Mouse (Mus musculus) kidney, embryonic 14.5 days (tissue): ENCODE results near the gene Pitpna. TPM values are rescaled to one million over a fixed set of nuclear protein-coding genes. Genes with fewer than 3 reads are reported as not detected.

ENCODE experiments used
- ATAC-seq: fragments of 200-750 bp; cut with Nextera tagmentation; 2 replicates; pipeline ENCODE4 v1.8.0; 2017; ENCODE audit warnings: moderate number of reproducible peaks, mild to moderate bottlenecking, moderate TSS enrichment, moderate library complexity; ENCODE audit not compliant: low FRiP score, low TSS enrichment
- H3K27ac ChIP-seq: fragments of 300-500 bp; sonication (generic); 2 replicates; pipeline ENCODE4 v1.5.1; 2014; ENCODE audit warnings: low read depth, mild to moderate bottlenecking, low read length, moderate library complexity, mixed read lengths
- H3K27me3 ChIP-seq: fragments of 300-500 bp; sonication (generic); 2 replicates; pipeline ENCODE4 v1.6.1; 2014; ENCODE audit warnings: mild to moderate bottlenecking, low read length; ENCODE audit not compliant: control insufficient read depth, insufficient read depth
- H3K36me3 ChIP-seq: fragments of 300-500 bp; sonication (generic); 2 replicates; pipeline ENCODE4 v1.6.1; 2014; ENCODE audit warnings: low read length, mixed read lengths; ENCODE audit not compliant: control insufficient read depth, insufficient read depth
- H3K4me1 ChIP-seq: fragments of 300-500 bp; sonication (generic); 2 replicates; pipeline ENCODE4 v1.6.1; 2014; ENCODE audit warnings: low read length, mixed read lengths; ENCODE audit not compliant: control insufficient read depth, insufficient read depth
- H3K4me2 ChIP-seq: fragments of 300-500 bp; sonication (generic); replicated peaks from 2 replicates; pipeline ENCODE4 v1.6.1; 2014; ENCODE audit warnings: low read depth, mild to moderate bottlenecking, low read length
- H3K4me3 ChIP-seq: fragments of 300-500 bp; sonication (generic); 2 replicates; pipeline ENCODE4 v1.5.1; 2014; ENCODE audit warnings: mild to moderate bottlenecking, low read length
- H3K9ac ChIP-seq: fragments of 300-500 bp; sonication (generic); 2 replicates; pipeline ENCODE4 v1.6.1; 2014; ENCODE audit warnings: low read depth, mild to moderate bottlenecking, low read length, moderate library complexity
- H3K9me3 ChIP-seq: fragments of 300-500 bp; sonication (generic); 2 replicates; pipeline ENCODE4 v1.6.1; 2016; ENCODE audit warnings: low read length; ENCODE audit not compliant: control insufficient read depth
- WGBS: fragments of 180-500 bp; shearing (Covaris S2); extraction: QIAGEN DNeasy Blood & Tissue Kit; methylation state at CpG from one replicate; pipeline ENCODE4 v1.1.7; 2014; 5-methylcytosine and 5-hydroxymethylcytosine counted together
- microRNA-seq: library from miRNA; unstranded; fragments of <30 nt; microRNA quantifications from one replicate; pipeline ENCODE4, GENCODE M21; 2016
- polyA plus RNA-seq: library from polyadenylated mRNA; unstranded; fragments of >200 nt; fragmentation: Nextera tagmentation; extraction: Ambion mirVana; gene quantifications from 2 replicates; pipeline ENCODE4 v1.2.1, GENCODE M21; 2014

Pitpna gene
- polyA plus RNA-seq, 1 experiment from 2014 or later, result 99.5 TPM

GRCm38 (mm10) chr11:75677881-75678746 lies 90.2 kb downstream of the Pitpna start:
- Histone ChIP-seq H3K9ac (peak overlapping the region; percentile 94; the same call in 1 of the 2 replicates), H3K4me3 (peak overlapping the region; percentile 100), H3K27ac (no peak overlapping the region), H3K4me2 (peak overlapping the region; percentile 57), H3K4me1 (peaks cover 4% of the 10 kb centered on the region; the same call in 1 of the 2 replicates), H3K27me3 (no peaks in the 10 kb centered on the region), H3K9me3 (no peaks in the 10 kb centered on the region), H3K36me3 (peaks cover 8% of the 10 kb centered on the region; the same call in 1 of the 2 replicates)
- 91% methylated on average over 3 of the region's 3 CpGs for WGBS
- ATAC-seq, result no peak; the same call in 1 of the 2 replicates

Small RNA genes lying within 50 kb of the gene (microRNA-seq; reads per million reads assigned to microRNA genes)
- gene Mir3971, result not detected

Other genes with a start within 250 kb of the Pitpna start
- 111 and 119 TPM in 2 replicates for gene Rpa1, start 239.8 kb upstream of the Pitpna start, polyA plus RNA-seq
- 10.4 and 17.8 TPM in 2 replicates for gene Smyd4, start 239.7 kb upstream of the Pitpna start, polyA plus RNA-seq
- gene Serpinf1, start 165.4 kb upstream of the Pitpna start, polyA plus RNA-seq, result 118 and 120 TPM in 2 replicates
- 3.9 and 8.4 TPM in 2 replicates for gene Serpinf2, start 148.5 kb upstream of the Pitpna start, polyA plus RNA-seq
- 2.8 and 4.8 TPM in 2 replicates for gene Wdr81, start 133.4 kb upstream of the Pitpna start, polyA plus RNA-seq
- gene Tlcd2, start 126.4 kb upstream of the Pitpna start, polyA plus RNA-seq, result 20.7 and 21.0 TPM in 2 replicates
- gene Prpf8, start 101.3 kb upstream of the Pitpna start, polyA plus RNA-seq, result 56.4 and 103 TPM in 2 replicates
- gene Rilp, start 78.0 kb upstream of the Pitpna start, polyA plus RNA-seq, result 0.51 and 0.97 TPM in 2 replicates
- 10.0 TPM in 2 replicates for gene Scarf1, start 74.6 kb upstream of the Pitpna start, polyA plus RNA-seq
- 3.5 and 6.0 TPM in 2 replicates for gene Slc43a2, start 56.4 kb upstream of the Pitpna start, polyA plus RNA-seq
- gene Inpp5k, start 42.9 kb downstream of the Pitpna start, polyA plus RNA-seq, result 24.9 and 30.1 TPM in 2 replicates
- gene Myo1c, start 62.4 kb downstream of the Pitpna start, polyA plus RNA-seq, result 21.5 and 32.0 TPM in 2 replicates
- gene Crk, start 91.2 kb downstream of the Pitpna start, polyA plus RNA-seq, result 66.1 and 119 TPM in 2 replicates
- 918 and 1,088 TPM in 2 replicates for gene Ywhae, start 144.8 kb downstream of the Pitpna start, polyA plus RNA-seq
- gene Doc2b, start 208.0 kb downstream of the Pitpna start, polyA plus RNA-seq, result 1.1 and 1.2 TPM in 2 replicates